Mouse (Mus musculus) liver, adult 2 months (tissue): ENCODE measurements around the gene Pogk. TPM values are rescaled to one million over a fixed set of nuclear protein-coding genes. Genes with fewer than 3 reads are reported as not detected.

Experiments
- DNase-seq: peaks from one replicate; pipeline ENCODE4 v3.0.0-alpha.2; 2011; ENCODE audit warnings: low read depth, low spot score; ENCODE audit errors: extremely low read depth
- H3K27ac ChIP-seq: fragments of 200-500 bp; replicated peaks from 2 replicates; pipeline ENCODE4 v1.5.1; 2012; ENCODE audit warnings: low read depth, mild to moderate bottlenecking, control low read depth, inconsistent platforms, low read length; ENCODE audit not compliant: insufficient read depth
- H3K27me3 ChIP-seq: fragments of 200-500 bp; 2 replicates; pipeline ENCODE4 v1.6.1; 2012; ENCODE audit warnings: mild to moderate bottlenecking, moderate library complexity, low read length, inconsistent platforms; ENCODE audit not compliant: control insufficient read depth, insufficient read depth
- H3K36me3 ChIP-seq: fragments of 200-500 bp; 2 replicates; pipeline ENCODE4 v1.6.1; 2012; ENCODE audit warnings: low read length, inconsistent platforms; ENCODE audit not compliant: control insufficient read depth, insufficient read depth
- H3K4me1 ChIP-seq: fragments of 200-500 bp; 2 replicates; pipeline ENCODE4 v1.6.1; 2011; ENCODE audit warnings: low read length; ENCODE audit not compliant: control insufficient read depth, insufficient read depth
- H3K4me3 ChIP-seq: fragments of 200-500 bp; 2 replicates; pipeline ENCODE4 v1.5.1; 2011; ENCODE audit warnings: low read depth, mild to moderate bottlenecking, control low read depth, low read length, moderate library complexity; ENCODE audit not compliant: insufficient read depth
- H3K79me2 ChIP-seq: fragments of 200-500 bp; 2 replicates; pipeline ENCODE4 v1.6.1; 2012; ENCODE audit warnings: inconsistent platforms, mild to moderate bottlenecking, low read length, moderate library complexity; ENCODE audit not compliant: control insufficient read depth, insufficient read depth
- H3K9ac ChIP-seq: fragments of 200-500 bp; 2 replicates; pipeline ENCODE4 v1.6.1; 2012; ENCODE audit warnings: low read depth, mild to moderate bottlenecking, control low read depth, inconsistent platforms, low read length
- CTCF ChIP-seq: fragments of 200-500 bp; IDR thresholded peaks from 2 replicates; pipeline ENCODE4 v1.5.1; 2011; ENCODE audit warnings: low read depth, low read length, control low read depth
- POLR2A ChIP-seq: fragments of 200-500 bp; IDR thresholded peaks from 2 replicates; pipeline ENCODE4 v1.6.1; 2011; ENCODE audit warnings: low read length, control low read depth; ENCODE audit not compliant: insufficient read depth; ENCODE audit errors: extremely low read depth
- WGBS: fragments of 180-500 bp; shearing (Covaris S2); methylation state at CpG from one replicate; pipeline ENCODE4 v1.1.7; 2018; 5-methylcytosine and 5-hydroxymethylcytosine counted together
- polyA plus RNA-seq: library from polyadenylated mRNA; depleted of rRNA; stranded (reverse); fragments of >200 nt; gene quantifications from 2 replicates; pipeline ENCODE4 v1.2.3, GENCODE M21; 2012
- total RNA-seq: library from RNA; depleted of rRNA; stranded (reverse); fragments of >200 nt; gene quantifications from 2 replicates; pipeline ENCODE4 v1.2.3, GENCODE M21; 2014

Pogk gene
- total and polyA plus RNA-seq, 2 experiments, result 1.8 TPM

DNA sequence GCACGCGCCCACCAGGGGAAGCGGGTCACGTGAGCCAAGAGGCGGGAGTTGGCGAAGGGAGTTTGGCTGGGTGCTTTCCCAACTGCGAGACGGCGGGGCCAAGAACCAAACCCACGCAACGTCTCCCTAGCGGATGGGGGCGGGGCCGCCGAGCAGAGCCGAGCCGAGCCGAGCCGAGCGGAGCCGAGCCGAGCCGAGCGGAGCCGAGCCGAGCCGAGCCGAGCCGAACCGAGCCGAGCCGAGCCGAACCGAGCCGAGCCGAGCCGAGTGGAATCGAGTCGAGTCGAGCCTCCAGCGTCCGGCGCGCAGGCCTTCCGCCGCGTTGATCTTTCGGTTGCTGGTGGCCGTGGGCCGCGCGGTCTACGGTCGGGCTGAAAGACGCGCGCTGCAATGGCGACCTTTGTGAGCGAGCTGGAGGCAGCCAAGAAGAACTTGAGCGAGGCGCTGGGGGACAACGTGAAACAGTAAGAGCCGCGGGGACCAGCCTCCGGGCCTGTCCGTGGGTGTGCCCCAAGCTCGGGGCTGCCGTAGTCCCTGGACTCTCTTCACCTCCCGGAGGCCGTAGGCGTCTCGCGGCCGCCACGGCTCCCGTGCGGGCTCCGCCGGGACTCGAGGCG is 30.5 kb downstream of the Pogk start, which contains the start of gene Tada1:
Tada1 (plus strand) TSS at position 85 of the 617 bp plus-strand sequence.
- under 1% methylated on average over 60 of the region's 81 CpGs for WGBS
- peaks cover 8% of the 10 kb centered on the region for H3K4me1 ChIP-seq
- peak; percentile 64 for DNase-seq

DNA sequence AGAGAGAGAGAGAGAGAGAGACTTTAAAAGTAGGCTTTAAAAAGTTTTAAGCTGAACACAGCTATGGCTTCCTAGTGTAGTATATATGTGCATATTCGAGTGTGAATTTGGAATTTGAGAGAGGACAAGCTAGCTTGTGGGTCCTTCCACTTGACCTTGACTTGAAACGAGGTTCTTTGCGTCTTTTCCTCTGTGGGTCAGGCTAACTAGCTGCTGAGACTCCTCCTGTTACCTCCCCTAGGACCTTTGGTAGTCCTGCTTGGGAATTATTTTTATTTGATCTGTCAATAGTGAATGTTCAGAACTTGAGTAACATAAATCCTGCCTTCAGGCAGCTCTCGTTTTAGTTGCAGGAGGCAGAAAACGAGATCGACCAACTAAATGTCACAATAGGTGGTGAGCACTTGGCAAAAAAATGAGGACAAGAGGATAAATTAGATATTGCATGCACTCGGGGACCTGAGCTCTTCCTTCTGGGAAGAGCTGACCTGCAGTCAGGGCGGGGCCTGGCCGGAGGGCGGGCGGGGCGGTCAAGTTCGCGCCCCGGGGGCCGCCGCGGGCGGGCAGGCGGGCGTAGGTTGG is 31.1 kb downstream of the Pogk start:
- DNase-seq, result peak; percentile 95
- 3% methylated on average over 21 of the region's 21 CpGs for WGBS
- peak overlapping the region; percentile 44 for H3K9ac ChIP-seq
- H3K79me2 ChIP-seq, result peaks cover 9% of the 10 kb centered on the region; the same call in 1 of the 2 replicates
- peaks cover 8% of the 10 kb centered on the region for H3K4me1 ChIP-seq
- H3K36me3 ChIP-seq, result no peaks in the 10 kb centered on the region; the same call in 1 of the 2 replicates
- peak overlapping the region; percentile 91 for H3K27ac ChIP-seq
- no peak for TF ChIP-seq POLR2A
- no peak for TF ChIP-seq CTCF
- no peaks in the 10 kb centered on the region for H3K27me3 ChIP-seq
- H3K4me3 ChIP-seq, result peak overlapping the region; percentile 31

More for the DNA sequence above, 30.5 kb downstream of the Pogk start, which contains the start of gene Tada1:
- peak within 1 kb of the TSS; percentile 92 for H3K27ac ChIP-seq
- peaks cover 9% of the 10 kb centered on the region; the same call in 1 of the 2 replicates for H3K79me2 ChIP-seq
- peaks cover 3% of the 10 kb centered on the region; the same call in 1 of the 2 replicates for H3K36me3 ChIP-seq
- H3K4me3 ChIP-seq, result peak within 1 kb of the TSS; percentile 90
- H3K9ac ChIP-seq, result peak within 1 kb of the TSS; percentile 96
- no peaks in the 10 kb centered on the region for H3K27me3 ChIP-seq
- TF ChIP-seq CTCF (0 out of 2 replicates have a peak, but pooled peaks have one; percentile 3), POLR2A (peak; percentile 60; the same call in 1 of the 2 replicates)

DNA sequence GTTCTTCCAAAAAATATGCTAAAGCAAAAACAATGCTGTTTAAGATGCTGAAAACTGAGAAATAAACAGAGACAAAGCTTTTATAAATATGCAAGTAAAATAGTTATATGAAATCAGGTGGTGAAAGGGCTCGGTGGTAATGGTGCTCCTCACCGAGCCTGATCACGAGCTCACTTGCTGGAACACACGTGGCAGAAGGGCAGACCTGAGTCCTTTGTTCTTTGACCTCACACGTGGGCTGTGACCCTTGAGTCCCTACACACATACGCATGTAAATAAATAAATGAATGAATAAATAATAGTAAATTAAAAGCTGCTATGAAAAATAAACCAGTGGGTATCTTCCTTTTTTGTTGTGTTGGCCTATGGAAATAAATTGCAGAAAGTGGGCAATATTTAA is 32.5 kb downstream of the Pogk start:
- Histone ChIP-seq H3K36me3 (no peaks in the 10 kb centered on the region), H3K79me2 (peaks cover 9% of the 10 kb centered on the region; the same call in 1 of the 2 replicates), H3K9ac (no peak overlapping the region), H3K4me3 (no peak overlapping the region), H3K27me3 (no peaks in the 10 kb centered on the region), H3K4me1 (peaks cover 8% of the 10 kb centered on the region), H3K27ac (peak overlapping the region; percentile 25; the same call in 1 of the 2 replicates)
- WGBS, result 52% methylated on average over 6 of the region's 6 CpGs
- no peak for TF ChIP-seq POLR2A
- TF ChIP-seq CTCF, result no peak
- DNase-seq, result peak; percentile 91

DNA sequence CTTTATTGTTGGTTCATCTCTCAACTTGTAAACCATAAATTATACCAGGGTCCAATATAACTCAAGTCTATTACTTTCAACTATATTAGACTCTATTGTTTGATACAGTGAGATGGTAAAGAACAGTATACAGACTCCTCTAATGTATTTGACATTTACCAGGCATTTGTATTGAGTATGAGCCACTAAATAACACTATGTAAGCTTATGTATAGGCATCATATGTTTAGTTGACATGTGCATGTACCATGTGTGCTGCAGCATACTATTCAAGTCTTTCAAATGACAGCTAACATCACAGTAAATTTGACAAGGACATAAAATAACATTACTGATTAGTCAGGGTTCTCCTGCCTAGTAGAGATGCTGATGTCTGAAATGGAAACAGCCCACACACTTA is 46.5 kb downstream of the Pogk start:
- no peak overlapping the region for H3K9ac ChIP-seq
- no peak overlapping the region for H3K4me3 ChIP-seq
- 0 out of 2 replicates have a peak, but pooled peaks cover 2% of the 10 kb centered on the region for H3K4me1 ChIP-seq
- TF ChIP-seq CTCF (no peak), POLR2A (no peak)
- H3K27ac ChIP-seq, result no peak overlapping the region
- no peaks in the 10 kb centered on the region for H3K36me3 ChIP-seq
- no peaks in the 10 kb centered on the region for H3K79me2 ChIP-seq
- no peak for DNase-seq
- H3K27me3 ChIP-seq, result no peaks in the 10 kb centered on the region

DNA sequence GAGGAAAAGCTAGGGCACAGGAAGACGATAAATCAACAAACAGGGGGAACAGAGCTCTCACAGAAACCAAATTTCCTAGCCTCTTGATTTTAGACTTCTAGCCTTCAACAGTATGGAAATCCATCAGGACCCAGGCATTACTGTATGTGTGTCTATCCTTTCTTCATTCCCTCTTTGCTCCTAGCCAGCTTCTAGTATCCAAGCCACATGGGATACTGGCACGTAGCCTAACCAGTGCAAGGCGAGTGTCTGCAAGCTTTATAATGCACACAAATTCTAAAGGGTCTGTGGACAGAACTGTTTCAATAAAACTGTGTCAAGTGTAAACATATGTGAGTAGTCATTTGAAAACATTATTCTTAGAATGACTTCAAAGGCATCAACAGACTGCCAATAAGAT is 47.0 kb downstream of the Pogk start:
- 85% methylated on average over 3 of the region's 3 CpGs for WGBS
- no peak overlapping the region for H3K4me3 ChIP-seq

DNA sequence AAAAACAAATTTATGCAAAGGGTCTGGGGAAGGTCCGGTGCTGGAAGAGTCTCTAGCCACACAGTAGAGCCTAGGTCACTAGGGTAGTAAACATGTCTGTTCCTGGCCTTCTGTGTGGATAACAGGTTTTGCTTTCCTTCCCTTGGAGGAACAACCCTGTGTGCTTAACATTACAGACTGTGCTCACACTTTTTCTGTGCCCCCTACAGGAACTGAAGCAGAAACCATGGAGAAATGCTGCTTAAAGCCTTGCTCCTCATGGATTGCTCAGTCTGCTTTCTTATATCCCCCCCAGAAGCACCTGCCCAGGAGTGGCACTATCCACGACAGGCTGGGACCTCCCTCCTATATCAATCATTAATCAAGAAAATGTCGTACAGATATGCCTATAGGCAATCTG is 47.8 kb downstream of the Pogk start:
- TF ChIP-seq POLR2A (no peak), CTCF (no peak)
- Histone ChIP-seq H3K79me2 (no peaks in the 10 kb centered on the region), H3K27me3 (no peaks in the 10 kb centered on the region), H3K9ac (no peak overlapping the region), H3K36me3 (no peaks in the 10 kb centered on the region), H3K4me1 (0 out of 2 replicates have a peak, but pooled peaks cover 2% of the 10 kb centered on the region), H3K4me3 (no peak overlapping the region), H3K27ac (no peak overlapping the region)
- DNase-seq, result no peak
- WGBS, result 66% methylated on average over 3 of the region's 3 CpGs

More for the DNA sequence above, 47.0 kb downstream of the Pogk start:
- DNase-seq, result no peak
- TF ChIP-seq CTCF (no peak), POLR2A (no peak)
- Histone ChIP-seq H3K27me3 (no peaks in the 10 kb centered on the region), H3K27ac (no peak overlapping the region), H3K79me2 (no peaks in the 10 kb centered on the region), H3K9ac (no peak overlapping the region), H3K36me3 (no peaks in the 10 kb centered on the region), H3K4me1 (0 out of 2 replicates have a peak, but pooled peaks cover 2% of the 10 kb centered on the region)
